Mouse (Mus musculus) E14TG2a.4 (cell line): ENCODE measurements at regions not wholly inside any gene's neighbourhood (a gene's known extent, or its start where the extent isn't known, plus 50 kb on each side); places are given as distances from the start of the nearest gene placed in this dataset.

Source experiments
- CTCF ChIP-seq: conservative IDR thresholded peaks from 2 replicates; pipeline ENCODE4 v1.5.1; 2014; ENCODE audit warnings: low read length
- NANOG ChIP-seq: IDR thresholded peaks from 2 replicates; pipeline ENCODE4 v1.6.1; 2014; ENCODE audit warnings: borderline replicate concordance, low read length, mixed read lengths
- POU5F1 ChIP-seq: IDR thresholded peaks from 2 replicates; pipeline ENCODE4 v1.6.1; 2014; ENCODE audit warnings: low read length, borderline replicate concordance

DNA sequence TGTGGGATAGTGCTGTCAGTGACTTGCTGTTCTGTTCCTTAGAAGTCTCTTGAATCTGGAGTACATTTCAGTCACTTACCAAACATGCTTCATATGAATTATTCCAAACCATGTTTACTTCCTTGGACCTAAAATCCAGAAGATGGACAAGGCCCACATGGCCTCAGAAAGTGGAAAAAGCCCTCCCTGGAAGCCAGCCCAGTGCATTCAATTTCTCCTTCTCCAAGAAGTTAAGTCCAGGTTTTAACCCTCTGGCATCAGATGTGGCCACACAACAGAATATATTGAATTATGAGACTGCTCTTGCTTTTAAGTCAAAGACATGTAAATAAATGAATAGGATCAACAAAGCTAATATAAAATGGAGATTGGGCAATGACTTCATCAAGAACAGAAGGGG lies 2513.5 kb upstream of the Gm7489 start:
- TF ChIP-seq CTCF, result no peak
- TF ChIP-seq NANOG, result no peak
- TF ChIP-seq POU5F1, result no peak
